Mouse (Mus musculus) hindbrain, embryonic 12.5 days (tissue): ENCODE measurements around the gene Erh. TPM values are rescaled to one million over a fixed set of nuclear protein-coding genes. Genes with fewer than 3 reads are reported as not detected.
A peak's percentile ranks its signal among the peaks of the same experiment; 100 is the strongest.

Experiments
- ATAC-seq: fragments of 200-750 bp; cut with Nextera tagmentation; 2 replicates; pipeline ENCODE4 v1.8.0; 2017; ENCODE audit warnings: moderate TSS enrichment; ENCODE audit not compliant: low FRiP score
- H3K27ac ChIP-seq: fragments of 300-500 bp; sonication (generic); 2 replicates; pipeline ENCODE4 v1.5.1; 2016; ENCODE audit warnings: mild to moderate bottlenecking
- H3K27me3 ChIP-seq: fragments of 300-500 bp; sonication (generic); 2 replicates; pipeline ENCODE4 v1.6.1; 2016; ENCODE audit warnings: mild to moderate bottlenecking
- H3K36me3 ChIP-seq: fragments of 300-500 bp; sonication (generic); 2 replicates; pipeline ENCODE4 v1.6.1; 2016; ENCODE audit warnings: mild to moderate bottlenecking
- H3K4me1 ChIP-seq: fragments of 300-500 bp; sonication (generic); 2 replicates; pipeline ENCODE4 v1.6.1; 2016
- H3K4me2 ChIP-seq: fragments of 300-500 bp; sonication (generic); replicated peaks from 2 replicates; pipeline ENCODE4 v1.6.1; 2016; ENCODE audit warnings: mild to moderate bottlenecking
- H3K4me3 ChIP-seq: fragments of 300-500 bp; sonication (generic); 2 replicates; pipeline ENCODE4 v1.5.1; 2016; ENCODE audit warnings: mild to moderate bottlenecking
- H3K9ac ChIP-seq: fragments of 300-500 bp; sonication (generic); 2 replicates; pipeline ENCODE4 v1.6.1; 2016; ENCODE audit warnings: mild to moderate bottlenecking, moderate library complexity
- H3K9me3 ChIP-seq: fragments of 300-500 bp; sonication (generic); replicated peaks from 2 replicates; pipeline ENCODE4 v1.6.1; 2016; ENCODE audit warnings: mild to moderate bottlenecking
- WGBS: fragments of 180-500 bp; shearing (Covaris S2); methylation state at CpG from one replicate; pipeline ENCODE4 v1.1.7; 2016; 5-methylcytosine and 5-hydroxymethylcytosine counted together
- polyA plus RNA-seq: library from polyadenylated mRNA; unstranded; fragments of >200 nt; fragmentation: Nextera tagmentation; extraction: Ambion mirVana; gene quantifications from 2 replicates; pipeline ENCODE4 v1.2.1, GENCODE M21; 2016

Gene Erh
- polyA plus RNA-seq, 1 experiment from 2014 or later: 299 TPM

- no peaks in the 10 kb centered on the region for H3K27me3 ChIP-seq
- H3K9me3 ChIP-seq: no peaks in the 10 kb centered on the region
- 83% methylated on average over 3 of the region's 3 CpGs for WGBS
- no peak overlapping the region for H3K9ac ChIP-seq
- no peak overlapping the region for H3K4me3 ChIP-seq
- H3K27ac ChIP-seq: no peak overlapping the region
- H3K4me2 ChIP-seq: no peak overlapping the region
- ATAC-seq: no peak
- H3K4me1 ChIP-seq: 0 out of 2 replicates have a peak, but pooled peaks cover 2% of the 10 kb centered on the region
- H3K36me3 ChIP-seq: no peaks in the 10 kb centered on the region
These were observed 34.2 kb downstream of the Erh start for GRCm38 (mm10) chr12:80609928-80610327.

- no peak for ATAC-seq
- 88% methylated on average over 1 of the region's 1 CpGs for WGBS
These were observed 35.6 kb downstream of the Erh start for GRCm38 (mm10) chr12:80608576-80608975.

GRCm38 (mm10) chr12:80604218-80604617, 39.9 kb downstream of the Erh start:
- Histone ChIP-seq H3K27ac (no peak overlapping the region), H3K9me3 (no peaks in the 10 kb centered on the region), H3K9ac (no peak overlapping the region), H3K27me3 (no peaks in the 10 kb centered on the region), H3K4me2 (no peak overlapping the region), H3K4me1 (0 out of 2 replicates have a peak, but pooled peaks cover 3% of the 10 kb centered on the region), H3K4me3 (no peak overlapping the region), H3K36me3 (no peaks in the 10 kb centered on the region)
- ATAC-seq: no peak
- 95% methylated on average over 2 of the region's 2 CpGs for WGBS

More at GRCm38 (mm10) chr12:80608576-80608975, 35.6 kb downstream of the Erh start:
- Histone ChIP-seq H3K9me3 (no peaks in the 10 kb centered on the region), H3K4me2 (no peak overlapping the region), H3K36me3 (no peaks in the 10 kb centered on the region), H3K4me3 (no peak overlapping the region), H3K9ac (no peak overlapping the region), H3K27ac (no peak overlapping the region), H3K27me3 (no peaks in the 10 kb centered on the region), H3K4me1 (0 out of 2 replicates have a peak, but pooled peaks cover 5% of the 10 kb centered on the region)

- 0 out of 2 replicates have a peak overlapping the region, but pooled peaks have one; percentile 7 for H3K27ac ChIP-seq
- H3K4me2 ChIP-seq: no peak overlapping the region
- H3K9me3 ChIP-seq: no peaks in the 10 kb centered on the region
- no peak overlapping the region for H3K9ac ChIP-seq
- ATAC-seq: no peak
- peaks cover 9% of the 10 kb centered on the region; the same call in 1 of the 2 replicates for H3K4me1 ChIP-seq
- no peaks in the 10 kb centered on the region for H3K36me3 ChIP-seq
- 63% methylated on average over 4 of the region's 4 CpGs for whole genome bisulfite sequencing
- no peaks in the 10 kb centered on the region for H3K27me3 ChIP-seq
- no peak overlapping the region for H3K4me3 ChIP-seq
These were observed 40.6 kb downstream of the Erh start for GRCm38 (mm10) chr12:80603566-80603965.

GRCm38 (mm10) chr12:80602432-80602831, 41.7 kb downstream of the Erh start:
- no peak for ATAC-seq
- Histone ChIP-seq H3K4me2 (no peak overlapping the region), H3K27me3 (no peaks in the 10 kb centered on the region), H3K9me3 (no peaks in the 10 kb centered on the region), H3K27ac (no peak overlapping the region), H3K36me3 (no peaks in the 10 kb centered on the region; the same call in 1 of the 2 replicates), H3K4me1 (peaks cover 15% of the 10 kb centered on the region; the same call in 1 of the 2 replicates), H3K4me3 (no peak overlapping the region), H3K9ac (no peak overlapping the region)
- 98% methylated on average over 5 of the region's 5 CpGs for WGBS

GRCm38 (mm10) chr12:80601597-80602269, 42.4 kb downstream of the Erh start:
- no peak for ATAC-seq
- WGBS: 83% methylated on average over 9 of the region's 9 CpGs
- Histone ChIP-seq H3K4me2 (no peak overlapping the region), H3K4me3 (no peak overlapping the region), H3K9me3 (no peaks in the 10 kb centered on the region), H3K9ac (no peak overlapping the region), H3K4me1 (peaks cover 15% of the 10 kb centered on the region; the same call in 1 of the 2 replicates), H3K27ac (no peak overlapping the region), H3K27me3 (no peaks in the 10 kb centered on the region), H3K36me3 (no peaks in the 10 kb centered on the region; the same call in 1 of the 2 replicates)

GRCm38 (mm10) chr12:80598756-80599155, 45.4 kb downstream of the Erh start:
- Histone ChIP-seq H3K9ac (no peak overlapping the region), H3K9me3 (no peaks in the 10 kb centered on the region), H3K4me2 (no peak overlapping the region), H3K4me1 (peaks cover 12% of the 10 kb centered on the region; the same call in 1 of the 2 replicates), H3K4me3 (no peak overlapping the region), H3K27me3 (no peaks in the 10 kb centered on the region), H3K36me3 (no peaks in the 10 kb centered on the region; the same call in 1 of the 2 replicates), H3K27ac (peak overlapping the region; percentile 57)
- WGBS: 40% methylated on average over 6 of the region's 6 CpGs
- ATAC-seq: no peak

GRCm38 (mm10) chr12:80598236-80598635, 45.9 kb downstream of the Erh start:
- H3K9me3 ChIP-seq: no peaks in the 10 kb centered on the region
- H3K4me2 ChIP-seq: no peak overlapping the region
- no peak overlapping the region for H3K4me3 ChIP-seq
- H3K27me3 ChIP-seq: no peaks in the 10 kb centered on the region
- peaks cover 12% of the 10 kb centered on the region; the same call in 1 of the 2 replicates for H3K4me1 ChIP-seq
- no peak for ATAC-seq
- H3K9ac ChIP-seq: no peak overlapping the region
- H3K27ac ChIP-seq: peak overlapping the region; percentile 57
- no peaks in the 10 kb centered on the region; the same call in 1 of the 2 replicates for H3K36me3 ChIP-seq
- 16% methylated on average over 7 of the region's 7 CpGs for WGBS

GRCm38 (mm10) chr12:80595968-80596367, 48.2 kb downstream of the Erh start:
- ATAC-seq: no peak
- Histone ChIP-seq H3K4me2 (no peak overlapping the region), H3K9me3 (no peaks in the 10 kb centered on the region), H3K36me3 (no peaks in the 10 kb centered on the region; the same call in 1 of the 2 replicates), H3K4me3 (no peak overlapping the region), H3K4me1 (peaks cover 12% of the 10 kb centered on the region; the same call in 1 of the 2 replicates), H3K27ac (no peak overlapping the region), H3K27me3 (no peaks in the 10 kb centered on the region), H3K9ac (no peak overlapping the region)
- WGBS: 90% methylated on average over 4 of the region's 4 CpGs

GRCm38 (mm10) chr12:80595566-80595965, 48.6 kb downstream of the Erh start:
- Histone ChIP-seq H3K9ac (no peak overlapping the region), H3K9me3 (no peaks in the 10 kb centered on the region), H3K4me1 (peaks cover 12% of the 10 kb centered on the region; the same call in 1 of the 2 replicates), H3K27ac (no peak overlapping the region), H3K4me2 (no peak overlapping the region), H3K27me3 (no peaks in the 10 kb centered on the region), H3K36me3 (no peaks in the 10 kb centered on the region; the same call in 1 of the 2 replicates), H3K4me3 (no peak overlapping the region)
- WGBS: 96% methylated on average over 4 of the region's 4 CpGs
- ATAC-seq: no peak

GRCm38 (mm10) chr12:80594781-80595180, 49.4 kb downstream of the Erh start:
- Histone ChIP-seq H3K27me3 (no peaks in the 10 kb centered on the region), H3K4me1 (peaks cover 12% of the 10 kb centered on the region; the same call in 1 of the 2 replicates), H3K9me3 (no peaks in the 10 kb centered on the region), H3K4me2 (no peak overlapping the region), H3K9ac (no peak overlapping the region), H3K27ac (no peak overlapping the region), H3K4me3 (no peak overlapping the region), H3K36me3 (peaks cover 6% of the 10 kb centered on the region)
- WGBS: 88% methylated on average over 4 of the region's 4 CpGs
- no peak for ATAC-seq

GRCm38 (mm10) chr12:80594141-80594540, 50.0 kb downstream of the Erh start:
- no peak overlapping the region for H3K27ac ChIP-seq
- 89% methylated on average over 4 of the region's 4 CpGs for WGBS

More at GRCm38 (mm10) chr12:80594141-80594540, 50.0 kb downstream of the Erh start:
- H3K27me3 ChIP-seq: no peaks in the 10 kb centered on the region
- H3K36me3 ChIP-seq: peaks cover 10% of the 10 kb centered on the region
- no peak overlapping the region for H3K4me2 ChIP-seq
- no peak for ATAC-seq
- no peak overlapping the region for H3K4me3 ChIP-seq
- H3K9ac ChIP-seq: no peak overlapping the region
- H3K9me3 ChIP-seq: no peaks in the 10 kb centered on the region
- H3K4me1 ChIP-seq: peaks cover 12% of the 10 kb centered on the region; the same call in 1 of the 2 replicates
